21 mouse cellular contexts compared by ENCODE assay signal in the genomic region with DNA sequence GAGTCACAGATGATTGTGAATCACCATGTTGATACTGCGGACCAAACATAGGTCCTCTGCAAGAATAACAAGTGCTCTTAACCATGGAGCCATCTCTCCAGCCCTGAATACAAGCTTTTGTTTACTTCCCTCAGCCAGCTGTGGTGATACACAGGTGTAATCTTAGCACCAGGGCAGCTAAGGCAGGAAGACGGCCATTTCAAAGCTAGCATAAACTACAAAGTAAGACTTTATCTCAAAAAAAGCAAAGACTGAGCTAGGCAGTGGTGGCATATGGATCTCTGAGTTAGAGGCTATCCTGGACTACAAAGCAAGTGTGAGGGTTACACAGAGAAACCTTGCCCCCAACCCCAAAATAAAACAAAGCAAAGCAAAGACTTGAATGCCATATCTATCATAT. TPM values are rescaled to one million over a fixed set of nuclear protein-coding genes. Genes with fewer than 3 reads are reported as not detected.
DNase-seq lines count a peak whose midpoint lies in the region; TF ChIP-seq lines count a peak whose summit lies in the region.
"Had no signal": no experiment of that assay in that cellular context is flagged by ENCODE, and none has a peak within 500 bp of the region (broad histone marks: within the 10 kb centered on the region; RNA-seq: fewer than 3 reads in every experiment).

No protein-coding gene starts in this region.

- no peak for TF ChIP-seq CTCF in thymus, adult 2 months (IDR thresholded peaks at IDR 0.05; ENCODE audit: borderline replicate concordance, control insufficient read depth, extremely low read depth, insufficient read depth, low read length, poor library complexity)

- no peaks in the 10 kb centered on the region for H3K36me3 ChIP-seq in thymus, adult 2 months (ENCODE audit: control insufficient read depth, insufficient read depth, low read length)
- H3K36me3 ChIP-seq: hindbrain, embryonic 12.5 days had no signal

- peak overlapping the region; percentile 98 for H3K27ac ChIP-seq in thymus, adult 2 months (ENCODE audit: control insufficient read depth, insufficient read depth, low read length)
- H3K27ac ChIP-seq: forebrain, embryonic 10.5 days; forebrain, embryonic 13.5 days; gastrocnemius, adult 2 months; hindbrain, embryonic 12.5 days; hindbrain, embryonic 15.5 days had no signal

- peak; percentile 23 for DNase-seq in naive thymus-derived CD4-positive, alpha-beta T cell, adult 2 months (ENCODE audit: low read depth)
- peak; percentile 42 for DNase-seq in thymus, adult 2 months
- DNase-seq in thymus, postnatal 14 days: peak; percentile 62
- peak; percentile 52 for DNase-seq in thymus, postnatal 4 days
- DNase-seq in frontal cortex, postnatal 10 days (ENCODE audit: low spot score in 2 of 2): no peak
- DNase-seq in adipocyte (ENCODE audit: low spot score): no peak
- no peak for DNase-seq in kidney, adult 11 months
- DNase-seq: adrenal gland, postnatal 10 days; adrenal gland, postnatal 36 days; cerebellum, adult 18-20 months; cerebellum, adult 9-10 months; cerebellum, postnatal 14 days; gastrocnemius, adult 2 months; gastrocnemius, postnatal 14 days; heart, adult 11 months; heart, postnatal 10 days; heart, postnatal 4 days had no signal

- peaks cover 17% of the 10 kb centered on the region for H3K4me1 ChIP-seq in thymus, adult 2 months (replicated peaks; ENCODE audit: control insufficient read depth, insufficient read depth, low read length)

- no peak for TF ChIP-seq POLR2A in thymus, adult 2 months (IDR thresholded peaks at IDR 0.05; ENCODE audit: control insufficient read depth, extremely low read depth, insufficient read depth, low read length, poor library complexity)

- no peaks in the 10 kb centered on the region for H3K27me3 ChIP-seq in thymus, adult 2 months (ENCODE audit: control insufficient read depth, insufficient read depth, low read length)
- H3K27me3 ChIP-seq: forebrain, embryonic 13.5 days; hindbrain, embryonic 12.5 days; hindbrain, embryonic 15.5 days had no signal

- 43% methylated on average over 2 of the region's 2 CpGs for WGBS in thymus, adult 2 months

- peak overlapping the region; percentile 40 for H3K4me3 ChIP-seq in thymus, adult 2 months (ENCODE audit: control insufficient read depth, insufficient read depth, low read length)
- H3K4me3 ChIP-seq: forebrain, embryonic 10.5 days; forebrain, embryonic 13.5 days; gastrocnemius, adult 2 months; hindbrain, embryonic 12.5 days; hindbrain, embryonic 15.5 days had no signal

RNA-seq across cellular contexts. Expression of gene Xrn1, which starts 3.1 kb away (rescaled TPM):
- polyA plus RNA-seq in thymus, adult 2 months (2012; rRNA removed): 15.7 and 16.2 TPM in 2 replicates

Comparison
In these comparisons a context has a peak if more than half of its experiments do, and no peak if none do; other contexts are left out.
1. DNase-seq: peak in naive thymus-derived CD4-positive, alpha-beta T cell, adult 2 months (single experiment), thymus, adult 2 months (single experiment), thymus, postnatal 14 days (single experiment) and thymus, postnatal 4 days (single experiment); none in frontal cortex, postnatal 10 days (0 of 2), adipocyte (single experiment) and kidney, adult 11 months (single experiment).